Mouse (Mus musculus) heart, embryonic 13.5 days (tissue): ENCODE measurements around the gene Acaca. TPM values are rescaled to one million over a fixed set of nuclear protein-coding genes. Genes with fewer than 3 reads are reported as not detected.

ENCODE experiments used
- ATAC-seq: fragments of 200-750 bp; cut with Nextera tagmentation; 2 replicates; pipeline ENCODE4 v1.8.0; 2017; ENCODE audit warnings: moderate TSS enrichment; ENCODE audit not compliant: insufficient number of reproducible peaks, low FRiP score, low TSS enrichment; ENCODE audit errors: extremely low read depth
- H3K27ac ChIP-seq: fragments of 300-500 bp; sonication (generic); replicated peaks from 2 replicates; pipeline ENCODE4 v1.5.1; 2015; ENCODE audit warnings: moderate library complexity, mild to moderate bottlenecking, inconsistent platforms
- H3K27me3 ChIP-seq: fragments of 300-500 bp; sonication (generic); replicated peaks from 2 replicates; pipeline ENCODE4 v1.6.1; 2015; ENCODE audit warnings: mild to moderate bottlenecking, inconsistent platforms
- H3K36me3 ChIP-seq: fragments of 300-500 bp; sonication (generic); 2 replicates; pipeline ENCODE4 v1.6.1; 2015; ENCODE audit warnings: mild to moderate bottlenecking, inconsistent platforms
- H3K4me1 ChIP-seq: fragments of 300-500 bp; sonication (generic); 2 replicates; pipeline ENCODE4 v1.6.1; 2015; ENCODE audit warnings: inconsistent platforms
- H3K4me2 ChIP-seq: fragments of 300-500 bp; sonication (generic); 2 replicates; pipeline ENCODE4 v1.6.1; 2015; ENCODE audit warnings: inconsistent platforms, mild to moderate bottlenecking, moderate library complexity
- H3K4me3 ChIP-seq: fragments of 300-500 bp; sonication (generic); 2 replicates; pipeline ENCODE4 v1.5.1; 2015; ENCODE audit warnings: moderate library complexity, mild to moderate bottlenecking, inconsistent platforms
- H3K9ac ChIP-seq: fragments of 300-500 bp; sonication (generic); 2 replicates; pipeline ENCODE4 v1.6.1; 2015; ENCODE audit warnings: inconsistent platforms, mild to moderate bottlenecking, moderate library complexity
- H3K9me3 ChIP-seq: fragments of 300-500 bp; sonication (generic); 2 replicates; pipeline ENCODE4 v1.6.1; 2016; ENCODE audit warnings: inconsistent platforms
- WGBS: fragments of 180-500 bp; shearing (Covaris S2); methylation state at CpG from one replicate; pipeline ENCODE4 v1.1.7; 2015; ENCODE audit warnings: mixed read lengths; 5-methylcytosine and 5-hydroxymethylcytosine counted together
- polyA plus RNA-seq: library from polyadenylated mRNA; unstranded; fragments of >200 nt; fragmentation: Nextera tagmentation; extraction: Ambion mirVana; gene quantifications from 2 replicates; pipeline ENCODE4 v1.2.1, GENCODE M21; 2015

Acaca gene
- polyA plus RNA-seq, 1 experiment from 2014 or later: 6.6 TPM

DNA sequence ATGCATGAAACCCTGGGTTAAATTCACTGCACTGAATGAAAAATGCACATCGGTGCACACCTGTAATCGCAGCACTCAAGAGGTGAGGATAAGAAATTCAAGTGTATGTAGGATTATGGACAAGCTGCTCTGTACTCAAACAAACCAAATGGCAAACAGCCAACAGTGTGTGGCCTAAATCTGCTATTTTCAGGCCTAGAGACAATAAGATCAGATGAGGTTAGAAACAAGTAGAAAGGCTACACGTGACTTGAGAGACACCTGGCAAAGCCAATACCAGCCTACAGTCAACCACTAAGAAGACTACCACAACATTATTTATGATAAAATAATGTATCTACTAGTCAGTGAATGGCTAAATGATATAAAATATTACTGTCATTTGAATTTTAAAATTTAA is 310.9 kb downstream of the Acaca start:
- Histone ChIP-seq H3K36me3 (peaks cover 33% of the 10 kb centered on the region), H3K27me3 (no peaks in the 10 kb centered on the region), H3K4me2 (no peak overlapping the region), H3K9ac (no peak overlapping the region), H3K4me1 (no peaks in the 10 kb centered on the region), H3K4me3 (no peak overlapping the region), H3K9me3 (no peaks in the 10 kb centered on the region), H3K27ac (no peak overlapping the region)
- WGBS: 84% methylated on average over 3 of the region's 3 CpGs
- no peak for ATAC-seq

DNA sequence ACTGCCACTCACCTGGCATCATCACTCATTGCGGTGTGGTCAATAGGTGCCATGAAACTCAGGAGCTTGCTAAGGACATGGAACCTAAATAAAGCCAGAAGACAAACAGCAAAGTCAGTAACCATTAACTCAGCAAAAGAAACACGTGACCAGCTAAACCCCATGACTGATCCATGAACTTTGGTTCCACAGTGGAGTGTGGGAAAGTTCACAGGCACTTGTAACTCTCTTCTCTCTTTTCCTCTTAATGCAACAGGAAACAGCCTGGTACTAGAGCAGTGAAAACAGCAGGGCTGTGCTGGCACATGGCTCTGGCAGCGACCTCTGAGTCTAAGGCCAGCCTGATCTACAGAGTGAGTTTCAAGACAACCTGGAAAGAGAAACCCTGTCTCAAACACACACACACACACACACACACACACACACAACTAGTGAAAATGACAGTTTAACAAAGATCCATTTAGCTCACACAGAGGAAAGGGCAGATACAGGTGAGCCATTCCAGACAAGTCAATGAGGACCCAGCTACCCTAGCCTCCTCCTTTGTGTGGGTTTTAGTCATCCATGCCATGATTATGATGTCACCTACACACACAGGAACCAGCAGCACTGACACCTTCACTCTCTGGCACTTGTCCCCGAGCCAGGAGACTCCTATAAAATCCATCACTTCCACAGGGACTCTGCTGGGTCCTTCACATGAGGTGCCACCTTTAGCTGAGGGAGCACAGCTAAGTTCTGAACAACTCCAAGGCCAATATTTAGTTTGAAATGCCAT is 313.3 kb downstream of the Acaca start:
- Histone ChIP-seq H3K4me3 (no peak overlapping the region), H3K4me1 (no peaks in the 10 kb centered on the region), H3K27ac (no peak overlapping the region), H3K36me3 (peaks cover 29% of the 10 kb centered on the region), H3K4me2 (no peak overlapping the region), H3K9ac (no peak overlapping the region), H3K27me3 (no peaks in the 10 kb centered on the region), H3K9me3 (no peaks in the 10 kb centered on the region)
- WGBS: 84% methylated on average over 4 of the region's 4 CpGs
- no peak for ATAC-seq

Other genes starting within 250 kb of the Acaca start
- 19.2 and 20.6 TPM in 2 replicates for gene Ddx52, start 187.6 kb upstream of the Acaca start, polyA plus RNA-seq
- gene Synrg, start 165.2 kb upstream of the Acaca start, polyA plus RNA-seq: 7.5 and 9.2 TPM in 2 replicates
- gene Dusp14, start 60.4 kb upstream of the Acaca start, polyA plus RNA-seq: 5.1 and 6.6 TPM in 2 replicates
- 19.9 and 20.4 TPM in 2 replicates for gene Tada2a, start 72 bp upstream of the Acaca start, polyA plus RNA-seq
- not detected in 2 replicates for gene Gm11437, start 37.8 kb downstream of the Acaca start, polyA plus RNA-seq